Mouse (Mus musculus): ENCODE data around the gene Pdcd6ip. TPM values are rescaled to one million over a fixed set of nuclear protein-coding genes. Genes with fewer than 3 reads are reported as not detected.
"Not testable (repeated sequence)": the region's sequence is repeated elsewhere in the genome, so short reads cannot be mapped to it uniquely, and the experiment has no call there.

Pdcd6ip gene
- polyA plus RNA-seq, 1 experiment from 2014 or later: 36.8 TPM

- Histone ChIP-seq H3K4me1 (no peaks in the 10 kb centered on the region), H3K27me3 (replicated peaks) (no peaks in the 10 kb centered on the region), H3K9me3 (peaks cover 9% of the 10 kb centered on the region), H3K36me3 (replicated peaks) (peaks cover 51% of the 10 kb centered on the region), H3K27ac (no peak overlapping the region), H3K4me3 (no peak overlapping the region), H3K9ac (no peak overlapping the region), H3K4me2 (no peak overlapping the region)
- no peak for ATAC-seq (replicated peaks)
- 96% methylated on average over 5 of the region's 5 CpGs for WGBS
These were observed 35.7 kb downstream of the Pdcd6ip start for GRCm38 (mm10) chr9:113672352-113672751.

DNA sequence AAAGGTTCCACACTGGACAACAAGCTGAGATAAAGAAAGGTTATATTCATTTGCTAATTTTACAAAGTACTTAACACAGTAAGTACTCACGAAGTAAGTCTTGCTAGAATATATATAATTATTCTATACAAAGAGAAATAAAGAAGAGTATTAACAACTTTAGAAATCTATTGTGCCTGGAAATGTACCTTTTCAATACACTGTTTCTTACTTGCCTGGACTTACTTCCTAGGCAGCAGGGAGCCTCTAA lies 37.3 kb downstream of the Pdcd6ip start:
- no peak for ATAC-seq (replicated peaks)
- 96% methylated on average over 1 of the region's 1 CpGs for WGBS
- Histone ChIP-seq H3K9me3 (peaks cover 9% of the 10 kb centered on the region), H3K36me3 (replicated peaks) (peaks cover 57% of the 10 kb centered on the region), H3K27ac (no peak overlapping the region), H3K4me3 (no peak overlapping the region), H3K4me1 (no peaks in the 10 kb centered on the region), H3K4me2 (no peak overlapping the region), H3K27me3 (replicated peaks) (no peaks in the 10 kb centered on the region), H3K9ac (no peak overlapping the region)

GRCm38 (mm10) chr9:113670105-113670856 lies 37.8 kb downstream of the Pdcd6ip start:
- no peak overlapping the region for H3K27ac ChIP-seq
- ATAC-seq (replicated peaks): no peak
- peaks cover 57% of the 10 kb centered on the region for H3K36me3 ChIP-seq (replicated peaks)
- no peak overlapping the region for H3K9ac ChIP-seq
- 87% methylated on average over 7 of the region's 7 CpGs for WGBS
- H3K4me2 ChIP-seq: no peak overlapping the region
- no peaks in the 10 kb centered on the region for H3K27me3 ChIP-seq (replicated peaks)
- no peak overlapping the region for H3K4me3 ChIP-seq
- no peaks in the 10 kb centered on the region for H3K4me1 ChIP-seq
- H3K9me3 ChIP-seq: peaks cover 9% of the 10 kb centered on the region

GRCm38 (mm10) chr9:113663476-113663875 lies 44.6 kb downstream of the Pdcd6ip start:
- Histone ChIP-seq H3K9me3 (peaks cover 7% of the 10 kb centered on the region), H3K4me1 (no peaks in the 10 kb centered on the region), H3K27ac (no peak overlapping the region), H3K4me3 (no peak overlapping the region), H3K36me3 (replicated peaks) (peaks cover 35% of the 10 kb centered on the region), H3K27me3 (replicated peaks) (no peaks in the 10 kb centered on the region), H3K4me2 (no peak overlapping the region), H3K9ac (no peak overlapping the region)
- 93% methylated on average over 4 of the region's 4 CpGs for WGBS
- no peak for ATAC-seq (replicated peaks)

DNA sequence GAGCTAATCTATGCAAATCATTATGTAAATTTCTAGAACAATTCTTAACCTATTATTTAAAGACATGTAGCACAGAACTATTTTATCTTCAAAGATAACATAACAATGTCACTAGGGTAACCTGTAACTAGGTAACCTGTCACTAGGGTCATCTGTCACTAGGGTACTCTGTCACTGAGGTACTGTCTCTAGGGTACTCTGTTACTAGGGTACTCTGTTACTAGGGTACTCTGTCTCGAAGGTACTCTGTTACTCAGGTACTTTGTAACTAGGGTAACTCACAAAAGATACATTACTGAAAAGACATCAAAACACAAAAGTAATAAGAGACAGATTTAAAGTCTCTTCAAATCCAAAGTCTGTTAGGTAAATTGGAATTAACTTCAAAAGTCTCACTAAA lies 50.2 kb downstream of the Pdcd6ip start:
- no peak for ATAC-seq (replicated peaks)
- no peak overlapping the region for H3K4me2 ChIP-seq
- H3K9ac ChIP-seq: no peak overlapping the region
- no peaks in the 10 kb centered on the region for H3K9me3 ChIP-seq
- WGBS: 94% methylated on average over 1 of the region's 1 CpGs
- H3K4me1 ChIP-seq: no peaks in the 10 kb centered on the region
- H3K27me3 ChIP-seq (replicated peaks): no peaks in the 10 kb centered on the region
- H3K27ac ChIP-seq: no peak overlapping the region
- peaks cover 31% of the 10 kb centered on the region; the same call in 1 of the 2 replicates for H3K36me3 ChIP-seq (replicated peaks)
- no peak overlapping the region for H3K4me3 ChIP-seq

- H3K4me1 ChIP-seq: no peaks in the 10 kb centered on the region
- no peak overlapping the region for H3K9ac ChIP-seq
- no peaks in the 10 kb centered on the region for H3K27me3 ChIP-seq (replicated peaks)
- ATAC-seq (replicated peaks): no peak
- H3K27ac ChIP-seq: no peak overlapping the region
- H3K9me3 ChIP-seq: no peaks in the 10 kb centered on the region
- H3K36me3 ChIP-seq (replicated peaks): peaks cover 16% of the 10 kb centered on the region; the same call in 1 of the 2 replicates
- H3K4me2 ChIP-seq: no peak overlapping the region
- 85% methylated on average over 8 of the region's 8 CpGs for WGBS
- H3K4me3 ChIP-seq: no peak overlapping the region
These were observed 54.5 kb downstream of the Pdcd6ip start for GRCm38 (mm10) chr9:113653571-113653970.

DNA sequence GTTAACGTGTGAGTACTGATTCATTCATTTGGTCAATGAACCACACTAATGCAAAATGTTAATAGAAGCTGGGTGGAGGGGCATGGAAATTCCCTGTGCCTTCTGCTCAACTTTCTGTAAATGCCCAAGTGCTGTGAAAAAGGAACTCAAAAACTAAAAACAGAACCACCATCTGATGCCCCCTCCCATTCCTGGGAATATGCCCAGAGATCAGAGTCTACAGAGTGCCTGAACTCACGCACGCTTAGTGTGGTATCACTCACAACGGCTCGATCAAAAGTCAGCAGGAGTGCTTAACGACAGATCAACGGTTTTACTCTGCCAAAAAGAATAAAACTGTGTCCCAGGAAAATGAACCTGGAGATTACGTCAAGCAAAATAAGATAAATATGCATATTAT lies 57.3 kb downstream of the Pdcd6ip start:
- Histone ChIP-seq H3K4me3 (no peak overlapping the region), H3K9ac (no peak overlapping the region), H3K4me1 (0 out of 2 replicates have a peak, but pooled peaks cover 3% of the 10 kb centered on the region), H3K27me3 (replicated peaks) (no peaks in the 10 kb centered on the region), H3K36me3 (replicated peaks) (peaks cover 5% of the 10 kb centered on the region; the same call in 1 of the 2 replicates), H3K27ac (no peak overlapping the region), H3K9me3 (no peaks in the 10 kb centered on the region), H3K4me2 (no peak overlapping the region)
- ATAC-seq (replicated peaks): no peak
- WGBS: 80% methylated on average over 8 of the region's 8 CpGs

- H3K9me3 ChIP-seq; H3K4me2 ChIP-seq; ATAC-seq (replicated peaks); H3K27me3 ChIP-seq (replicated peaks); H3K4me1 ChIP-seq; H3K27ac ChIP-seq; H3K9ac ChIP-seq; H3K4me3 ChIP-seq; H3K36me3 ChIP-seq (replicated peaks): not testable (repeated sequence)
- WGBS: 80% methylated on average over 8 of the region's 8 CpGs
These were observed 58.8 kb downstream of the Pdcd6ip start for GRCm38 (mm10) chr9:113649211-113649610.

GRCm38 (mm10) chr9:113645837-113646169 lies 62.3 kb downstream of the Pdcd6ip start:
- H3K27ac ChIP-seq: no peak overlapping the region
- 38% methylated on average over 5 of the region's 5 CpGs for WGBS
- no peaks in the 10 kb centered on the region for H3K36me3 ChIP-seq (replicated peaks)
- no peaks in the 10 kb centered on the region for H3K27me3 ChIP-seq (replicated peaks)
- H3K4me1 ChIP-seq: peaks cover 7% of the 10 kb centered on the region; the same call in 1 of the 2 replicates
- no peaks in the 10 kb centered on the region for H3K9me3 ChIP-seq
- H3K4me2 ChIP-seq: no peak overlapping the region
- no peak overlapping the region for H3K9ac ChIP-seq
- ATAC-seq (replicated peaks): peak; percentile 61
- no peak overlapping the region for H3K4me3 ChIP-seq

DNA sequence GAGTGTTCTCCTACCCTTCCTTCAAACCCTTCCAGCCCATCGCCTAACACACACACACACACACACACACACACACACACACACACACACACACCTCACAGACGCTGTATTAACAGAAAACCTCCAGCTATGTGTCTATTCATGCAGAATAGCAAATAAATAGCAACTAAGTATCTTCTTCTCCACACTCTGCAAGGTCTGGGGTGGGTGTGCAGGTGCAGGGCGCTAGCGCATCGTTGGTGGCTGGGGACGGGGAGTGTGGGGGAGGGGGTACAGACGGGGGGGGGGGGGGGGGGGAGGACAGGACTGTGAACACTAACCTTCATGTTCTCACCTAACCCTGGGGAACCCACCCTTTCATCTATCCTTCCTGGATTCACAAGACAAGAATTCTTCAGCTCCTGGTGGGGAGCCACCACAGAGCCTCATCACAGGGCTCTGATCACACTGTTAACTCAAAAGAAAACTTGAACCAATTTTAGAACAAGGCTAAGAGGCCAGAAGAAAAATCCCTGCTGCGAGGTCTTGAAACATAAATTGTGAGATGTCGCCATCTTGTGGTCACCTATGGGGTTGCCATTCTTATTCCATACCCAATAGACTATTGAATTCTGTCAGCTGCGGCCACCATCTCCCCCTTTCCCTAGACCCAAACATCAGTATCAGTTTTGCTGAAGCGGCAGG lies 62.8 kb downstream of the Pdcd6ip start:
- H3K9ac ChIP-seq: no peak overlapping the region

GRCm38 (mm10) chr9:113644701-113645100 lies 63.4 kb downstream of the Pdcd6ip start:
- no peaks in the 10 kb centered on the region for H3K36me3 ChIP-seq (replicated peaks)
- no peak overlapping the region for H3K9ac ChIP-seq
- ATAC-seq (replicated peaks): no peak
- no peak overlapping the region for H3K4me2 ChIP-seq
- no peak overlapping the region for H3K4me3 ChIP-seq
- no peak overlapping the region for H3K27ac ChIP-seq
- WGBS: 67% methylated on average over 5 of the region's 5 CpGs
- no peaks in the 10 kb centered on the region for H3K27me3 ChIP-seq (replicated peaks)
- H3K9me3 ChIP-seq: no peaks in the 10 kb centered on the region
- peaks cover 7% of the 10 kb centered on the region; the same call in 1 of the 2 replicates for H3K4me1 ChIP-seq

More for the DNA sequence above, 62.8 kb downstream of the Pdcd6ip start:
- H3K36me3 ChIP-seq (replicated peaks): no peaks in the 10 kb centered on the region
- ATAC-seq (replicated peaks): peak; percentile 77
- H3K9me3 ChIP-seq: no peaks in the 10 kb centered on the region
- H3K27me3 ChIP-seq (replicated peaks): no peaks in the 10 kb centered on the region
- H3K4me1 ChIP-seq: peaks cover 7% of the 10 kb centered on the region; the same call in 1 of the 2 replicates
- H3K27ac ChIP-seq: no peak overlapping the region
- 18% methylated on average over 11 of the region's 11 CpGs for WGBS
- no peak overlapping the region for H3K4me2 ChIP-seq
- H3K4me3 ChIP-seq: no peak overlapping the region

- ATAC-seq (replicated peaks): no peak
- Histone ChIP-seq H3K9ac (no peak overlapping the region), H3K9me3 (no peaks in the 10 kb centered on the region), H3K27me3 (replicated peaks) (no peaks in the 10 kb centered on the region), H3K4me3 (no peak overlapping the region), H3K27ac (0 out of 2 replicates have a peak overlapping the region, but pooled peaks have one; percentile 9), H3K36me3 (replicated peaks) (no peaks in the 10 kb centered on the region), H3K4me1 (peaks cover 7% of the 10 kb centered on the region; the same call in 1 of the 2 replicates), H3K4me2 (no peak overlapping the region)
- WGBS: 75% methylated on average over 3 of the region's 3 CpGs
These were observed 64.0 kb downstream of the Pdcd6ip start for GRCm38 (mm10) chr9:113644076-113644475.

GRCm38 (mm10) chr9:113643669-113644068 lies 64.4 kb downstream of the Pdcd6ip start:
- ATAC-seq (replicated peaks): no peak
- Histone ChIP-seq H3K4me1 (peaks cover 7% of the 10 kb centered on the region; the same call in 1 of the 2 replicates), H3K27me3 (replicated peaks) (no peaks in the 10 kb centered on the region), H3K9ac (no peak overlapping the region), H3K9me3 (no peaks in the 10 kb centered on the region), H3K36me3 (replicated peaks) (no peaks in the 10 kb centered on the region), H3K4me3 (no peak overlapping the region), H3K27ac (0 out of 2 replicates have a peak overlapping the region, but pooled peaks have one; percentile 9), H3K4me2 (no peak overlapping the region)
- WGBS: 79% methylated on average over 15 of the region's 15 CpGs
